Mouse (Mus musculus): ENCODE measurements at regions not wholly inside any gene's neighbourhood (a gene's known extent, or its start where the extent isn't known, plus 50 kb on each side); places are given as distances from the start of the nearest gene placed in this dataset.

DNA sequence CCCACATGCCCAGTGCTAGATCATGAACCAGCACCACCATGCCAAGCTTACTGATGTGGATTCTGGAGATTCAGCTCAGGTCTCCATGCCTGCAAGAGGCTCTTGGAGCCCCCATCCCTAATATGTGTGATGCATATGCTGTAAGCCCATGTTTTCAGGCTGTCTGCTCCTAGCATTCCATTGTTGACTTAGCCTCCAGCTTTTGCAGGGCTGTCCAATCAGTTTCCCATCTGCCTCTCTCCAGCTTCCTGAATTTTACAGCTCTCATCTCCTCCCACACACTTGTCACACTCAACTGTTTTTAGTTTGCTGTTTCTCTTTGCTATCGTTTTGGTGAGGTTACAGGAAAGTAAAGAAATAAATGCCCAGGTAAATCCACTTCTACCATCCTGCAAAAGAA, 629.2 kb upstream of the Arpp21 start:
- no peak for DNase-seq (ENCODE audit: low spot score)

- DNase-seq (ENCODE audit: low spot score), result no peak
Measured at GRCm38 (mm10) chr9:112861136-112861535, 625.4 kb upstream of the Arpp21 start.

GRCm38 (mm10) chr9:112860307-112860893, 624.7 kb upstream of the Arpp21 start:
- DNase-seq (ENCODE audit: low spot score), result no peak

DNA sequence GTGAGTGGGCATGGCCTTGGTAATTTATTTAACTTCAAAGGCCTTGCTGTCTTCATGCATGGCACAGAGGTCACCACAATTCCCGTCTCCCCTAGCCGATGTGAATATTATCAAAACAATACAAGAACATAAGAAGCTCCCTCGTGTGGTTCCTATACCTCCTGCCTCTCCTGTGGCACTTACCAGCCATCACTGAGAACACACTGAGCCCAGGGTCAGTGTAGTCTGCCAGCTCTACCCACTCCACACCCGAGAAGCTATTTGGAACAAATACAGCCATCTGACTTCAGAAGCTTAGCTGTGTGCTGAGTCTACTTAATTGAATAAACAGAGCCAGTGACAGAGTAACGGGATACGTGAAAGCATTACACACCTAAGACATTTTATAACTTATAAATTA, 605.7 kb upstream of the Arpp21 start:
- no peak for DNase-seq (ENCODE audit: low spot score)

GRCm38 (mm10) chr9:112839071-112839793, 603.5 kb upstream of the Arpp21 start:
- no peak for DNase-seq (ENCODE audit: low spot score)

DNA sequence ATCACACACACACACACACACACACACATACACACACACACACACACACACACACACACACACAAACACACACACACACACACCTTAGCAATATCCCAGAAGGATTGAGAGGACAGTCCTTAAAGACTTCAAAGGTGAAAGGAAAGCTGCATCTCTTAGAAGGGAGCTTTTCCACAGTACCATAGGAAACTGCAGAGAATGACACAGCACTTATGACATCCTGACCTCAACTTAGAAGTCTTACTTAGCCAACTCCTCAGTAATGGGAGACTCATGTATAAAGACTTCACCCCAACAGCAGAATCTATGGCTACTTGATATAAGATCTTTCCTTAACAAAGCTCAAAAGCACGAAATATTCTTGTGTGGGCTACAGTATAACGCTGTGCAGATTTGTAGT, 601.8 kb upstream of the Arpp21 start:
- no peak for DNase-seq (ENCODE audit: low spot score)

- no peak for DNase-seq (ENCODE audit: low spot score)
Measured at GRCm38 (mm10) chr9:112834441-112835245, 598.9 kb upstream of the Arpp21 start.

DNA sequence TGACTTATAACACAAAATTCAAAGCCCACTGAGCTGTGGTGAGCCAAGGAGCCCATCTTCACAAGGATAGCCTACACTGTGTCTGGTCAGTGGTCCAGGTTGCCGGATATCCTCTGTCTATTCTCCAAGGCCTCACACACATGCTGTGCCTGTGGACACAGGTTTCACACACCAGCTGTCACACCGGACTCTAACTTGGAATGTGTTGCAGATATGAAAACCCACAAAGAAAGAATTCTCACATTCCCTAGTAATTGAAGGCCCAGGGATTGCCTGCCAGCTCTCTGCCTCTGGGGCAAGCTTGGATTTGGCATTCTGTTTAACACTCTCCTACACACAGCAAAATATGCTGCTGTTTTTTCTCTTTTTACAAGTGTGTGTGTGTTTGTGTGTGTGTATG, 595.4 kb upstream of the Arpp21 start:
- DNase-seq (ENCODE audit: low spot score), result no peak

DNA sequence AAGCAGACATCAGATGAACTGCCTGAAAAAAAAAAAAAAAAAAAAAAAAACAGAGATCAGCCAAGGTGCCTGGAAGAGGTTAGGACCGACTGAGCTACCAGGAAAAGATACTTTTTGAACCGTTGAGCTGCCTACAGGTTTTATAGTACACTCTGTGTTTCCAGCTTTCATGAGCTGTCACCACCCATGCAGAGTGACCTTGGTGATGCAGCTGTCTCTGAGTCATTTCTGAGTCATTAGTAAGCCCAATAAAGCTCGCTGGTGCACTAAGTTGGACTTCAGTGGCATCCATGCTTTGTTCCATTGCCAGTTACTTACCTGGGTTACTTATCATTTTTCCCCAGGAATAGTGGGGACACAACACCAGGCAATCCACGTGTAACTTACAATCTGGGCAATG, 592.9 kb upstream of the Arpp21 start:
- no peak for DNase-seq (ENCODE audit: low spot score)

GRCm38 (mm10) chr9:112826592-112826991, 590.9 kb upstream of the Arpp21 start:
- no peak for DNase-seq (ENCODE audit: low spot score)

- no peak for DNase-seq (ENCODE audit: low spot score)
Measured at GRCm38 (mm10) chr9:112821940-112822339, 586.2 kb upstream of the Arpp21 start.

DNA sequence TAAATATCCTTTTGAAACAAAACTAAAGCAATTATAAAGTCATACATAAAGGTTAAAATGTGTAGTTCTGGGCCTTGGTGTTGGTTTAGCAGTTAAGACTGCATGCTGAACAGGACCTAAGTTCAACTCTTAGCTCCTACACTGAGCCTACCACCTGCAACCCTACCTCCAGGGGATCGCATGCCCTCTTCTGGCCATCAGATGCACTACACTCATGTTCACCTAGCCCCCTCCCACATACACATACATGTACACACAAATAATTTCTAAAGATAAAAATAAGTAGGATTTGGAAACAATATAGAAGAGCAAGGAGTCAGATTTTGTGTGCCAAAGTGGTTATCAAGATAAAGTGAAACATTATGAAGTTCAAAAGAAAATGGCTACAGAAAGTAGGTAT, 576.2 kb upstream of the Arpp21 start:
- DNase-seq (ENCODE audit: low spot score), result no peak

DNA sequence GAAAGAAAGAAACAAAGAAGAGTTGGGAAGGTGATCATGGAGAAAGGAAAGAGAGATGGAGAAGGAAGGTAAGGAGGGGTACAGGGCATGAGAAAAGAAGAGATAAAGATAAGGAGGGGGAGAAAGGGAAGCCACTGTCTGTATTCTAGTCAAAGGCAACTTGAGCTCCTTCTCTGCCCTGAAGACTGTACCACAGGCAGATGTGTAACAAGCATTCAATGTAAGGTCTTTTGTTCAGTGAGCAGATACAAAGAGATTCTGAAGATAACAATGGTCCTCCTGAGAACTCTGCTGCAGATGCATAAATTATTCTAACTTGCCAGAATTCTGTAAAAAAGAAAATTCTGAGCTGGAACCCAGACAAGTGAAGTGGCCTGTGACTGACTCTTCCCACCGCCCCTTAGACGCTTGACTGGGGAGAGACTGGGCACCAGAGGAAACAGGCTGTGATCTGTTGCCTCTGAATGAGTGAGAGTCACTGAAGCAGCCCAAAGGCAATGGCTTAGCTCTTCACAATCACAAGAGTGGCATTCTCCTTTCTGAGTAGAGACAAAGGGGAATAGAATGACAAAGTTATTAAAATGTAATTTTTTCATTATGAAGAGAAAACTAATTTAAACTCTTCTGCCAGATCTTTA, 564.0 kb upstream of the Arpp21 start:
- DNase-seq (ENCODE audit: low spot score), result no peak

GRCm38 (mm10) chr9:112793537-112793936, 557.8 kb upstream of the Arpp21 start:
- DNase-seq (ENCODE audit: low spot score), result no peak

DNA sequence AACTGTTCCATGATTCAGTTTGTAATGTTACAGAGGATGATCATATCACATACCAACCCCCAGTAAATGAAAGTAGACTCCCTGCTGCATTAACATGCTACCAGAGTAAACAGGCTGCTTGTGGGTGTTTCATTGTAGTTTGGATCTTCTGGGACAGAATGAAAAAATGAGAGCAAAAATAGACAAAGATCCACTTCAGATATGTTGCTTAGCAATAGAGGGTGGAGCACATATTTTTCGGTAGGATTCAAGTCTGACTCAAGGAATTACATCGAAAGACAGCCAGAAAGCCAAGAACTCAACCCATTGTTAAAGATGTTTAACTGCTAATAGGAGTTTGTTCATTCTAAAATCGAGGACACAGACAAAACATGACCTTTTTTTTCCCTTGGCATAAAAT, 536.2 kb upstream of the Arpp21 start:
- no peak for DNase-seq (ENCODE audit: low spot score)

GRCm38 (mm10) chr9:112744616-112745015, 508.9 kb upstream of the Arpp21 start:
- DNase-seq (ENCODE audit: low spot score), result no peak

- DNase-seq (ENCODE audit: low spot score), result no peak
Measured at GRCm38 (mm10) chr9:112743871-112744590, 508.3 kb upstream of the Arpp21 start.

DNA sequence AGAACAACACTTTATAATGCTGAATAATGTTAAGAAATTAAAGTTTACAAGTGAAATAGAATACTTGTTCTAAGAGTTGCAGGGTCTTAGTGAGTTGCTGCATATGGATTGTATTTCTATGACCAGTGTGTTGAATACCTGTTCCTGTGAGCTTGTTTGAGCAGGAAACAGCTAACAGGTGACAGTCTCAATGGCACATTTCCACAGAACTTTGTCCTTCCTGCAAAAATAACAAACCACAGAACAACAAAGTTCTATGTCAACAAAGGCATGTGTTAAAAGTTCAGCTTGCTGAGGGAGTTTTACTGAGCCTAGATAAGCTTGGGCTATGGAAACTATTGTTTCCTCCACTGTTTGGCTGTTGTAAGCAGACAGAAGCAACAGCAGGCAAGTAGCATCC, 500.0 kb upstream of the Arpp21 start:
- DNase-seq (ENCODE audit: low spot score), result no peak

DNA sequence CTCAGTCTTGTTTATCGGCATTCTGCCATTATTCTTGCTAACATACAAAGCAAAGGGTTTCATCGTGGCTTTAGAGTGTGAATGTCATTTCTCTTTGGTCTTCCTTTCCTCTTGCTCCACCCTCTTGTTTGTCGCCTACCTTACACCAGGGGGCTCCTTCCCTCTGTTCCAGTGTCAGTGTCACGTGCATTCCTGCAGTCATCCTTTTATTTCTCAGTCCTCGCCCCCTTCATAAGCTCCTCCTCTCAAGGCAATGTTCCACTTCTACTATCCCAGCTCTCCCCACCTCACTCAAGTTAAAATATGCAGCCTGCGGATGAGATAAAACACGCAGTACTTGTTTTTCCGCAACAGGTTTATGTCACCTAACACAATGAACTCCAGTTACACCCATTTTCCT, 489.8 kb upstream of the Arpp21 start:
- no peak for DNase-seq (ENCODE audit: low spot score)

- DNase-seq (ENCODE audit: low spot score), result no peak
Measured at GRCm38 (mm10) chr9:112725103-112725502, 489.4 kb upstream of the Arpp21 start.

GRCm38 (mm10) chr9:112723346-112723745, 487.6 kb upstream of the Arpp21 start:
- DNase-seq (ENCODE audit: low spot score), result no peak

DNA sequence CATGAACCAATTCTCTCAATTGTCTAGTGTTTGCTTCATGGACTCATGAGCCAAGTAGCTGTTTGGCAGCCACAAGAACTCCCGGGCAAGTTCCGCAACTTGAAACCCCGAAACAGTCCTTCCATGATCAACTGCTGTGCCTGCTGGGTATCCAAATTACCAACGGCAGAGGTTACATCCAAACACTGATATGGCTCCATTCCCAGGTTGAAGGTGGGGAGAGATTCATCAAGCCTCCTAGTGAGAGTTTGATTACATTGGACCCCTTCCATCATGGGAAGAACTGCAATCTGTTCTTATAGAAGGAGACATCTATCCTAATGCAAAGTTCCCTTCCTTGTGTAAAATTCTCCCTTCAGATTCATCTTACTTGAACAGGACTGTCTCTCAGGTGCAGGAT, 486.8 kb upstream of the Arpp21 start:
- no peak for DNase-seq (ENCODE audit: low spot score)
